Mouse (Mus musculus) spleen, adult 2 months (tissue): ENCODE results near the gene Corin. TPM values are rescaled to one million over a fixed set of nuclear protein-coding genes. Genes with fewer than 3 reads are reported as not detected.

Experiments
- DNase-seq, 2 experiments: peaks; one replicate each; pipeline versions ENCODE4 v3.0.0 to v3.0.0-alpha.2; 2012 to 2021; ENCODE audit warnings: low spot score in 2 of 2, low read depth in 1 of 2
- H3K27ac ChIP-seq: fragments of 200-500 bp; 2 replicates; pipeline ENCODE4 v1.5.1; 2012; ENCODE audit warnings: low read length, inconsistent platforms; ENCODE audit not compliant: insufficient read depth
- H3K27me3 ChIP-seq: fragments of 200-500 bp; 2 replicates; pipeline ENCODE4 v1.6.1; 2012; ENCODE audit warnings: mild to moderate bottlenecking, moderate library complexity, low read length, inconsistent platforms; ENCODE audit not compliant: control insufficient read depth, insufficient read depth
- H3K36me3 ChIP-seq: fragments of 200-500 bp; 2 replicates; pipeline ENCODE4 v1.6.1; 2012; ENCODE audit warnings: mild to moderate bottlenecking, low read length, inconsistent platforms; ENCODE audit not compliant: control insufficient read depth, insufficient read depth
- H3K4me1 ChIP-seq: fragments of 200-500 bp; 2 replicates; pipeline ENCODE4 v1.6.1; 2011; ENCODE audit warnings: inconsistent platforms; ENCODE audit not compliant: control insufficient read depth, insufficient read depth, insufficient read length
- H3K4me3 ChIP-seq: fragments of 200-500 bp; 2 replicates; pipeline ENCODE4 v1.5.1; 2011; ENCODE audit warnings: mild to moderate bottlenecking, inconsistent platforms; ENCODE audit not compliant: insufficient read depth, insufficient read length; ENCODE audit errors: extremely low read depth
- CTCF ChIP-seq: fragments of 200-500 bp; IDR thresholded peaks from 2 replicates; pipeline ENCODE4 v1.5.1; 2011; ENCODE audit warnings: mild to moderate bottlenecking, inconsistent platforms; ENCODE audit not compliant: insufficient read depth, insufficient read length, insufficient replicate concordance; ENCODE audit errors: extremely low read depth
- POLR2A ChIP-seq: fragments of 200-500 bp; IDR thresholded peaks from 2 replicates; pipeline ENCODE4 v1.6.1; 2011; ENCODE audit warnings: low read depth, low read length, inconsistent platforms
- WGBS: fragments of 180-500 bp; shearing (Covaris S2); methylation state at CpG from one replicate; pipeline ENCODE4 v1.1.7; 2018; 5-methylcytosine and 5-hydroxymethylcytosine counted together
- polyA plus RNA-seq: library from polyadenylated mRNA; depleted of rRNA; stranded (reverse); fragments of >200 nt; gene quantifications from 2 replicates; pipeline ENCODE4 v1.2.3, GENCODE M21; 2012

Gene Corin
- polyA plus RNA-seq, 1 experiment = 0.02 TPM

DNA sequence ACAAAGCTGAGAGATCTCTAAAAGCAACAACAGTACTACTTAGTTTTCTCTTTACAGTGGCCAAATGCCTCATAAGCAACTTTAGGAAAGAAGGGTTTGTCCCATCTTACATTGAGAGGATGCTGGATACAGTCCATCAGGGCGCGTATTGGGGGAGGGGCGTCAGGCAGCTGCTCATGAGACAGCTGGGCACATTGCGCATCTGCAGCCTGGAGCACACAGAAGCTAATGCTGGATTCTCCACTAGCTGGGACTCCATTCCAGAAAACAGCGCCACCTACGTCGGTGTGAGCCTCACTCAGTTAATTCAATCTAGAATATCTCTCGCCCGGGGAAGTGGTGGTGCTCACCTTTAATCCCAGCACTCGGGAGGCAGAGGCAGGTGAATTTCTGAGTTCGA lies 60.3 kb downstream of the Corin start:
- 73% methylated on average over 11 of the region's 11 CpGs for WGBS
- DNase-seq = no peak

DNA sequence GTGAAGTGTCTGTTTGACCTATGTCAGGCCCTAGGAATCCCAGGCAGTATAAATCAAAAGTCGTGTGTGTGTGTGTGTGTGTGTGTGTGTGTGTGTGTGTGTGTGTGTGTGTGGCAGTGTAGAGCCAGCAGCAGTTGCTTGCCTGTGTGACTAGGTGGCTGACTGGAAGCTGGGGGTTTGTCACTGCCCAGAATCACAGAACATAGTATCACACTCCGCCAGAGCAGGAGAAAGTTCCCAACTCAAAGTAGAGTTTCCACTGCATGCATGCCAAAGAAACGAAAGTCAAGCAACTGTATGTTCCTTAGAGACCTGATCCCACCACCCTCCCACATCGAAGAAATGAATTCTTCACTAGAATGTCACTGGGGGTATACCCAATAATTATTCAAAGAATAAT lies 61.3 kb downstream of the Corin start:
- H3K36me3 ChIP-seq = no peaks in the 10 kb centered on the region
- no peaks in the 10 kb centered on the region; the same call in 1 of the 2 replicates for H3K27me3 ChIP-seq
- no peak for TF ChIP-seq CTCF
- no peak for TF ChIP-seq POLR2A
- no peaks in the 10 kb centered on the region for H3K4me1 ChIP-seq
- DNase-seq = no peak
- 80% methylated on average over 4 of the region's 4 CpGs for WGBS
- H3K27ac ChIP-seq = no peak overlapping the region
- H3K4me3 ChIP-seq = no peak overlapping the region

More for the DNA sequence above, 60.3 kb downstream of the Corin start:
- TF ChIP-seq CTCF (no peak), POLR2A (no peak)
- Histone ChIP-seq H3K4me1 (no peaks in the 10 kb centered on the region), H3K4me3 (no peak overlapping the region), H3K27me3 (no peaks in the 10 kb centered on the region; the same call in 1 of the 2 replicates), H3K27ac (no peak overlapping the region), H3K36me3 (no peaks in the 10 kb centered on the region)

DNA sequence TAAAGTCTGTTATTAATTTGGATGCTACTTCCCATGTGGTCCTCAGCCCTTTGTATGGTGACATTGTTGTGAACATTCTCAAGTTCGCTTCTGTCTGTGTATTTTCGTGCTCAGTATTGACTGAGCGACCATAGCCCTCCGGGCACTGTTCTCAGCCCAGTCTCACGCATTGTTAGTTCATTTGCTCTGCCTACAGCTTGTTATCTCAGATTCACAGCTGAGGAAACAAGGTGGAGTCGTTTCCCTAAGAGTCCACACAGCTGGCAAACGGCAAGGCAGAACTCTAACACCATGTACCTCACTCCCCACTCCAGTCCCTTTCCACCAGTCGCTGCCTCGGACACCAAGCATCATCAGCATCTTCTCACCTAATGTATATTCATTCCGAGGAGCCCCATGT lies 63.1 kb downstream of the Corin start:
- no peaks in the 10 kb centered on the region; the same call in 1 of the 2 replicates for H3K27me3 ChIP-seq
- WGBS = 69% methylated on average over 10 of the region's 10 CpGs
- H3K4me3 ChIP-seq = no peak overlapping the region
- H3K4me1 ChIP-seq = no peaks in the 10 kb centered on the region
- TF ChIP-seq POLR2A (no peak), CTCF (no peak)
- no peak overlapping the region for H3K27ac ChIP-seq
- DNase-seq = no peak
- no peaks in the 10 kb centered on the region for H3K36me3 ChIP-seq

DNA sequence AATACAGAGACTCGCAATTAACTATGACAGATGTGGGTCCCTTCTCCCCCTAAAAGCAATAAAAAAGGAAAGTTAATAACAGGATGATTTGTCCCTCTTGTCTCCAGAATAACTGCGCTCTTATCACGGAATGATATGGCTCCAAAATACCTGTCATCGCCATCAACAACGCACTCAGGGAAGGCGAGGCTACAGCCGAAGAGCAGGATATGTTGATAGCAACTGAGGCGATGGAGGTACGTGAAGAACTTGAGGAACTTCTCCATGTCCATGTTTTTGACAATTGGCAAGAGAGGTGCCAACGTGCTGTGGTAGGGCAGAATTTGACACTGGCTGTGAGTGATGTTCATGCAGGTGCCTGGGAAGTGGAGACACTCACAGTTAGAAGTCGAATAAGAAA lies 69.2 kb downstream of the Corin start:
- TF ChIP-seq POLR2A (no peak), CTCF (no peak)
- Histone ChIP-seq H3K4me3 (no peak overlapping the region), H3K27me3 (no peaks in the 10 kb centered on the region), H3K27ac (no peak overlapping the region), H3K36me3 (no peaks in the 10 kb centered on the region), H3K4me1 (no peaks in the 10 kb centered on the region)
- WGBS = 90% methylated on average over 11 of the region's 11 CpGs
- DNase-seq = no peak

DNA sequence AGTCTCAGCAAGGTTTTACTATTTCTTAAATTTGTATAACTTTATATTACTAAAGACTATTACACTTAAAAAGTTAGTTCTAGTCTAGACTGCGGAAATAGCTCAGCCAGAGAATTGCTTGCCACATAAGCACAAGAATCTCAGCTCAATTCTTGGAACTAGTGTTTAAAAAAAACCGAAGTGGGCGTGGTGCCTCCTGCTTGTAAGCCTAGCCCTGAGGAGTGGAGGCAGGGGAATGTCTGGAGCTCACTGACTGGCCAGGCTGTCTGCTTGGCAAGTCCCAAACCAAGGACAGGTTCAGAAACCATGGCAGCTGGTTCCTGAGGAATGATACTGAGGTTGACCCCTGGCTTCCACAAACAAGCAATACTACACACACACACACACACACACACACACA lies 72.4 kb downstream of the Corin start:
- TF ChIP-seq POLR2A (no peak), CTCF (no peak)
- H3K27ac ChIP-seq = no peak overlapping the region
- H3K27me3 ChIP-seq = no peaks in the 10 kb centered on the region
- H3K4me3 ChIP-seq = no peak overlapping the region
- 77% methylated on average over 3 of the region's 3 CpGs for WGBS
- H3K4me1 ChIP-seq = no peaks in the 10 kb centered on the region
- no peak for DNase-seq
- H3K36me3 ChIP-seq = no peaks in the 10 kb centered on the region

DNA sequence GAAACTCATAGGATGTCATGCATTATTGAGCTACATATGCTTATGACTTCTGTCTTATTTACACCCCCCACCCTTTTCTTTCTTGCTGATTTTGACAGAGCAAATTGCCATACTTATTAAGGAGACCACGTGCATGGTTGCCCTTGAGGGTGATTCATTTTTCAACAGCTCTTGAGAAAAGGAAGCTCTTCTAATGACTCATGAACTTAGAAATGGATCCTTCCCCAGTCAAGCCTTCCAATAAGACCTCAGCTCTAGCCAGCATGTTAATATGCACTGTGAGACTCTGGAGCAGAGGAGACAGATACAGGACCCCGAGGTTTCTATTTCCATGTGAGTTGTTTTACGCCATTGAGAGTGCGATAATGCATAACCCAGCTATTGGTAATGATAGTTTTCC lies 76.7 kb downstream of the Corin start:
- Histone ChIP-seq H3K4me3 (no peak overlapping the region), H3K4me1 (no peaks in the 10 kb centered on the region), H3K36me3 (no peaks in the 10 kb centered on the region), H3K27me3 (no peaks in the 10 kb centered on the region), H3K27ac (no peak overlapping the region)
- TF ChIP-seq POLR2A = no peak
- DNase-seq = no peak
- 77% methylated on average over 4 of the region's 4 CpGs for WGBS

DNA sequence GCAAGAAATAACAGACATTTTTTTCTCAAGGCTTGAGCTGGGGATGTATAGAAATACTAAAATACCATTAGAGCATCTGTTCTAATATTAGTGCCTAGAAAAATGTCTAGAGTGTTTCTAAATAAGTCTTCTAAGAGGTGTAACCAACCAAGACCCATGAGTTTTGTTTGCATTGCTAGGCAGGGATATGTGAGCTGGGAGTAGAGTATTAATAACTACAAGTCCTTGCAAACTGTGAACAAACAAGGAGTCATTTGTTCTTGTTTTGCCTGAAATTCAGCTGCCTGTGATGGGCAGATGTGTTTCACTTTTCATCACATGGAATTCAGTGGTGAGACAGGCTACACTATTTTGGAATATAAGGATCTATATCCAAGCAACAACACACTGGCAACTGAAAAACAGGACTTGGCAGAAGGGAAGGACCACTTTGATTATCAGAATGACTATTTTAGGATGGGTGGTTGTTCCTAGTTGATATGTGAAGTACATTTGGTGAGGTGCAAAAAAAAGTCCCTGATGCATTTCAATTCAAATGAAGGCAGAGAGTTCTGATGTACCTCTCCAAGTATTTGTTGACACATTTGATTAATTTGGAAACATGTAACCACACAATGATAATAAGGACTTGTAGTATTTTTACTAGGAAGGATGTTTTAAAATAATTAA lies 78.8 kb downstream of the Corin start:
- Histone ChIP-seq H3K27ac (no peak overlapping the region), H3K27me3 (no peaks in the 10 kb centered on the region), H3K4me3 (no peak overlapping the region), H3K4me1 (no peaks in the 10 kb centered on the region), H3K36me3 (no peaks in the 10 kb centered on the region)
- no peak for DNase-seq
- TF ChIP-seq CTCF (no peak), POLR2A (no peak)

DNA sequence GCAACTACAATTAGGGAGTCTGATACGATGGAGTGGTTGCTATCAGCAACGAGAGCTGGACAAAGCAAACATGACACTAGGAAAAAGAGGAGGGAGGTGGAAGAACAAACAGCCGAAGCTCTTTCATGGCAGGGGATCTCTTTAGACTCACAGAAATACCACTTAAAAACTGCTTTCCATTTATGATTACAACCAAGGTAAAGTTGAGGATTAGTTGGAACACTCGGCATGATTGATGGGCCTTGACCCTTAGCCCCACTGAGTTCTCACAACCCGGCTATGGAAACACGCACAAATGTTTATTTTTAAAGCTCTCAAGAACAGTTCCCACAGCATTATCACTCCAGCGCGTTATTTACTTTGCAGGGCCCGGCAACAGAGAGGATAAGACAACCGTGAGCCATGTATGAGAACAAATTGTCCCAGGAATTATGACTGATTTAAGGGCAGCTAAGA lies 92.4 kb downstream of the Corin start:
- no peaks in the 10 kb centered on the region for H3K27me3 ChIP-seq
- no peak overlapping the region for H3K27ac ChIP-seq
- TF ChIP-seq POLR2A (no peak), CTCF (no peak)
- H3K36me3 ChIP-seq = no peaks in the 10 kb centered on the region
- DNase-seq = no peak
- WGBS = 66% methylated on average over 10 of the region's 10 CpGs
- H3K4me3 ChIP-seq = no peak overlapping the region
- H3K4me1 ChIP-seq = no peaks in the 10 kb centered on the region
